Mouse (Mus musculus) liver, postnatal 0 days (tissue): ENCODE measurements around the gene Itgb5.
A peak's percentile ranks its signal among the peaks of the same experiment; 100 is the strongest.

Source experiments
- CTCF ChIP-seq: sonication (generic); IDR thresholded peaks from 2 replicates; pipeline ENCODE4 v1.5.1; 2016; ENCODE audit warnings: antibody characterized with exemption, low read depth
- EP300 ChIP-seq: IDR thresholded peaks from 2 replicates; pipeline ENCODE4 v1.6.1; 2016; ENCODE audit warnings: antibody characterized with exemption, low read depth, mild to moderate bottlenecking

DNA sequence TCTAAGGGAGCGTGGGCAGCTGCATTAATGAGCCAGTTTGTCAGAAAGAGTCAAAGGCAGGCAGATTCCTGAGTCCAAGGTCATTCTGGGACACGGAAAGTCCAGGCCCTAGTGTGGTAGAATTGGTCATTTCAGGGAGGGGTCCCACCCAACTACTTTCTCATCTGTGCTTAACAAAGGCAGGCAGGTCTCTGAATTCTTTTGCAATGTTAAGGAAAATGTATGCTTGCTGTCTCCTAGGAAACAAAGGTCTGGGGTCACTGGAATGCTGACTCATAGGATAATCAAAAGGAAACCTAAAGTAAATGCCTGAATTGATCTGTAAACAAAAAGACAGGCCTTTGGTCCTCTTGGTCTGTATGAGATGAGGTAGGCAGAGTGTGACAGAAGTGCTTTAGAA lies 150.4 kb downstream of the Itgb5 start:
- TF ChIP-seq CTCF = no peak
- 0 out of 2 replicates have a peak, but pooled peaks have one; percentile 14 for TF ChIP-seq EP300
